Mouse (Mus musculus): ENCODE data around the gene Pld4. TPM values are rescaled to one million over a fixed set of nuclear protein-coding genes. Genes with fewer than 3 reads are reported as not detected.

Pld4 gene
- 2.2 TPM for polyA plus RNA-seq (2017; shearing (Covaris generic))

GRCm38 (mm10) chr12:112760154-112760926 lies at the start of gene Pld4:
Gene Pld4 (plus strand): TSS chr12:112760655.

GRCm38 (mm10) chr12:112720216-112720615 lies 40.2 kb upstream of the Pld4 start, which contains the start of gene Cep170b:
Gene Cep170b (plus strand): TSS chr12:112720455.

DNA sequence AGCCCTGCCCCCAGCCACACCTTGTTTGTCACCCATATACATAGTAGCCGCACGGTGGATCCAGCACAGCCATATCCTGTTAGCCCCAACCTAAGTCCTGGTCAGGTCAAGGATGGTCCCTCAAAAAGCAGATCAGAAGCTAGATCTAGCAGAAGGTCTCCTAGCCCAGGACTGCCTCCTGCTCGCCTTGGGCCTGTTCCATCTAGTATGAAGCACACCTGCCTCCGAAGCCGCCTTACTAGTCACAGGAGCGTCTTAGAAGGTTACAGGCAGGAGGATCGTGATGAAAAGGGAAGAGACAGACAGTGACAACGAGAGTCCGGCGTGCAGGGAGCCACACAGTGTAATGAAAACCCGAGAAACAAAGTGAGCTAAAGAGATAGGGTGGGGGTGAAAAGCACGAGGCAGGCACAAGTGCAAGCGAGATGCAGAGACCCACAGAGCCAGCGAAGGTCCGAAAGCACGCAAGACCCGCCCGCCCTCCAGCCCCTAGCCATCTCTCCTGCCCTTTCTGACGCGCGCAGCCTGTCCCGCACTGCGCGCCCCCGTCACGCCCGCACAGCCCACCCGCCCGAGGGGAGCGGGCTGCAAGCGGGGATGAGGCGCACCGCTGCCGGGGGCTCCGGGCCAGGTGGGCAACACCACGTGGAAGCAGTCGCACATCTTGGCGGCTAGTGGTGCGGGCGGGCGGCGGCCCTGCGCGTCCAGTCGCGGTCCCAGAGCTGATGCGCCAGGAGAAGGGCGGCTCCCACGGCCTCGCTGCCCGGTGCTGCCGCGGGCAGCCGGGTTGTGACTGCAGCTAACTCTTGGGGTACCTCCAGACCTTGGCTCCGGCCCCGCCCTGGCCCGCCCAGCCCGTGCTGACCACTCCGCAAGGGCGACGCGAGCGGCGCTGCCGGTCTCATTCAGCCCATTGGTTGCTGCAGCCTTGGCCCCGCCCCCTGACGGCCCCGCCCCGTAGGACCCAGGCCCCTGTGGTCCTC lies 41.7 kb downstream of the Pld4 start, which contains the start of gene Ahnak2:
TSS of gene Ahnak2 (minus strand) at position 794 of the 983 bp plus-strand sequence.

DNA sequence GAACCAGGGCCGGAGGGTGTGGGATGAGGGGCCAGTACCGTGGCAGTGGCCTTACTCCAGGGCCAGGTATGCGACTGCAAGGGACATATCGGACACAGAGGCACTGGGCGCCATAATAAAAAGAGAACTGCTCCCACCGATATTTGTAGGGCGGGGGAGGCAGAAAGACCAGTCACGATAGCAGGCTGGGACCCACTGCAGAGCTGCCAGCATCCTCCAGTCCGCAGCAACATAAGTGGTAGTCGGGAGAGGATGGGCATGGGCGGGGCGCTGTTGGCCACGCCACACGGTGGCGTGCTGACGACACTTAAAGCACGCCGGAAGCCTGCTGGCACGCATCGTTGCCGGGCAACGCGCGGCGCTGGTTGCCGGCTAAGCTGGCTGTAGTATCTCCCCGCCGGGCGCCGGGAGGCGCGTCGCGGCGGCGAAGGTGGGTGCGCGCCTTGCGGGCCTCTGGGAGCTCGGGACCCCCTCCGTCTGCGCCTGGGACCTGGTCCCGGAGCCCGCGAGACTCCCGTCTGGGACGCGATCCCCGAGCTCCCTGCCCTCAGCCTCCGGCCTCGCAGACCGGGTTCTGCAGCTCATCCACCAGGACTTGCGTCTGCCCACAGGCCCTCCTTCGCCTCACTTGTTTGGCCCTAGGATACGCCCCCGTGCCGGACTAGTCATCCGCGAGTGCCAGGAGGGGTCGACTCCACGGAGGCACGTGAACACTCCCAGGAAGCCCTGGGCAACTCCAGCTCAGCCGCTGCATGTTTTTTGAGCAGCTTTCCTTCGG lies 48.3 kb downstream of the Pld4 start, which contains the start of gene Clba1:
TSS of gene Clba1 (plus strand) at position 351 of the 778 bp plus-strand sequence.

Other genes starting within 250 kb of the Pld4 start
- not detected for gene Tmem179, start 243.9 kb upstream of the Pld4 start, polyA plus RNA-seq (2017; shearing (Covaris generic))
- 8.8 TPM for gene Inf2, start 171.9 kb upstream of the Pld4 start, polyA plus RNA-seq (2017; shearing (Covaris generic))
- 2.9 TPM for gene Adssl1, start 140.6 kb upstream of the Pld4 start, polyA plus RNA-seq (2017; shearing (Covaris generic))
- gene Siva1, start 116.0 kb upstream of the Pld4 start, polyA plus RNA-seq (2017; shearing (Covaris generic)): 42.6 TPM
- 184 TPM for gene Akt1, start 85.8 kb upstream of the Pld4 start, polyA plus RNA-seq (2017; shearing (Covaris generic))
- 2.5 TPM for gene Zbtb42, start 81.8 kb upstream of the Pld4 start, polyA plus RNA-seq (2017; shearing (Covaris generic))
- gene Cep170b, start 40.2 kb upstream of the Pld4 start, polyA plus RNA-seq (2017; shearing (Covaris generic)): 7.9 TPM
- gene Ahnak2, start 42.0 kb downstream of the Pld4 start, polyA plus RNA-seq (2017; shearing (Covaris generic)): not detected
- 0.54 TPM for gene Clba1, start 48.3 kb downstream of the Pld4 start, polyA plus RNA-seq (2017; shearing (Covaris generic))
- 82.5 TPM for gene Cdca4, start 68.8 kb downstream of the Pld4 start, polyA plus RNA-seq (2017; shearing (Covaris generic))
- 37.1 TPM for gene Gpr132, start 107.6 kb downstream of the Pld4 start, polyA plus RNA-seq (2017; shearing (Covaris generic))
- gene Jag2, start 169.1 kb downstream of the Pld4 start, polyA plus RNA-seq (2017; shearing (Covaris generic)): 2.7 TPM
- gene Nudt14, start 181.5 kb downstream of the Pld4 start, polyA plus RNA-seq (2017; shearing (Covaris generic)): 50.0 TPM
- gene Btbd6, start 215.8 kb downstream of the Pld4 start, polyA plus RNA-seq (2017; shearing (Covaris generic)): 60.3 TPM
- 183 TPM for gene Brf1, start 240.0 kb downstream of the Pld4 start, polyA plus RNA-seq (2017; shearing (Covaris generic))